Mouse (Mus musculus): ENCODE results near the gene Slc39a11. TPM values are rescaled to one million over a fixed set of nuclear protein-coding genes. Genes with fewer than 3 reads are reported as not detected.
A peak's percentile ranks its signal among the peaks of the same experiment; 100 is the strongest.

The Slc39a11 gene
- total and polyA plus RNA-seq, 2 experiments from 2014 or later, result 40.4 to 62.5 TPM

- H3K27me3 ChIP-seq (ENCODE audit: insufficient read depth, low read length), result no peaks in the 10 kb centered on the region
- no peaks in the 10 kb centered on the region for H3K36me3 ChIP-seq (ENCODE audit: insufficient read depth, low read length)
- no peaks in the 10 kb centered on the region for H3K9me3 ChIP-seq (ENCODE audit: low read length)
- H3K9ac ChIP-seq (replicated peaks; ENCODE audit: low read length, poor library complexity, severe bottlenecking), result no peak overlapping the region
- H3K27ac ChIP-seq (ENCODE audit: low read depth, low read length), result no peak overlapping the region
- no peak overlapping the region for H3K4me2 ChIP-seq (ENCODE audit: low read depth, low read length, poor library complexity, severe bottlenecking)
- TF ChIP-seq CTCF (IDR thresholded peaks at IDR 0.05), result no peak
- H3K4me1 ChIP-seq (ENCODE audit: insufficient read depth, low read length), result no peaks in the 10 kb centered on the region; the same call in 1 of the 2 replicates
- no peak overlapping the region for H3K4me3 ChIP-seq (ENCODE audit: low read depth, low read length)
- DNase-seq (ENCODE audit: low spot score) (no peak), ATAC-seq (ENCODE audit: low FRiP score) (no peak)
- 82% methylated on average over 4 of the region's 4 CpGs for WGBS
Observed at GRCm38 (mm10) chr11:113560150-113560549, 89.7 kb downstream of the Slc39a11 start.

DNA sequence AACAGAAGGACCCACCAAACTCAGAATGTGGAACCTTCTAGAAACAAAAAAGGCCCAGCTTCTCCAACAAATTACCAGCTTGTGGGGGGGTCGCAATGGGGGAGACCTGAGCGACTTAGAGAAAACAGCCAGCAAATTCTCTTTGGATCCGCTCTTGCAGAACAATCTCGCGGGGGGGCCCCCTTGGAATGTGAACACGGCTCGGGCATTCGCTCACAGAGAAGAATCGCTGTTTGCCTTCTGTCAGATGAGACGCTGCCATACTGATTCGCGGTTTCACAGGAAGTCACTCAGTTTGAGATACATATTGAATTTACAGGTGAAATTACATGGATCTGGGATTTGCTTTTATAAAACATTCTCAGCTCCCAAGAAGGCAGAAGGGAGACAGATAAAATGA, 91.4 kb downstream of the Slc39a11 start:
- no peak overlapping the region for H3K9ac ChIP-seq (replicated peaks; ENCODE audit: low read length, poor library complexity, severe bottlenecking)
- no peak overlapping the region for H3K4me3 ChIP-seq (ENCODE audit: low read depth, low read length)
- no peak overlapping the region for H3K27ac ChIP-seq (ENCODE audit: low read depth, low read length)
- H3K4me1 ChIP-seq (ENCODE audit: insufficient read depth, low read length), result no peaks in the 10 kb centered on the region
- H3K36me3 ChIP-seq (ENCODE audit: insufficient read depth, low read length), result no peaks in the 10 kb centered on the region
- ATAC-seq (ENCODE audit: low FRiP score), result no peak
- peak; percentile 37 for DNase-seq (ENCODE audit: low spot score)
- H3K4me2 ChIP-seq (ENCODE audit: low read depth, low read length, poor library complexity, severe bottlenecking), result no peak overlapping the region
- H3K9me3 ChIP-seq (ENCODE audit: low read length), result no peaks in the 10 kb centered on the region
- WGBS, result 45% methylated on average over 12 of the region's 12 CpGs
- H3K27me3 ChIP-seq (ENCODE audit: insufficient read depth, low read length), result no peaks in the 10 kb centered on the region
- no peak for TF ChIP-seq CTCF (IDR thresholded peaks at IDR 0.05)

DNA sequence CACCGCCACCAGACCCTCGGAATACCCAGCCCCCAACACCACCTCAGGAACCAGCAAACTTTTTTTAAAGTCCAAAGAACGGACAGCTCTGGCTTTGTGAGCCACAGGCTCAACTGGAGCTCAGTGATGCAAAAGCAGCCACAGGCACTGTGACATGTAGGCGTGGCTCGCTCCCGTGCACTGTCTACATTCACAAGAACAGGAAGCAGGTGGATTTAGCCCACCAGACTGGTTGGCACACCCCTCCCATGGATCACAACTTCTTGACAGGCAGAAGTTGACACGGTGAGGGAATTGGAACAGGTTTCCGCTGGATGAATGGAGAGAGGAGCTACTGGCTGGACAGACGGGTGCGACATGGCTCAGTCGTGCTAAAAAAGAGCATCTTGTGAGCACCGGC, 93.7 kb downstream of the Slc39a11 start:
- Histone ChIP-seq H3K9ac (replicated peaks; ENCODE audit: low read length, poor library complexity, severe bottlenecking) (no peak overlapping the region), H3K27me3 (ENCODE audit: insufficient read depth, low read length) (no peaks in the 10 kb centered on the region), H3K4me2 (ENCODE audit: low read depth, low read length, poor library complexity, severe bottlenecking) (no peak overlapping the region), H3K27ac (ENCODE audit: low read depth, low read length) (no peak overlapping the region), H3K36me3 (ENCODE audit: insufficient read depth, low read length) (no peaks in the 10 kb centered on the region), H3K4me3 (ENCODE audit: low read depth, low read length) (no peak overlapping the region), H3K9me3 (ENCODE audit: low read length) (no peaks in the 10 kb centered on the region), H3K4me1 (ENCODE audit: insufficient read depth, low read length) (peaks cover 12% of the 10 kb centered on the region)
- DNase-seq (ENCODE audit: low spot score), result no peak
- no peak for ATAC-seq (ENCODE audit: low FRiP score)
- 91% methylated on average over 12 of the region's 12 CpGs for WGBS
- no peak for TF ChIP-seq CTCF (IDR thresholded peaks at IDR 0.05)

- Histone ChIP-seq H3K4me3 (ENCODE audit: low read depth, low read length) (no peak overlapping the region), H3K36me3 (ENCODE audit: insufficient read depth, low read length) (no peaks in the 10 kb centered on the region), H3K27me3 (ENCODE audit: insufficient read depth, low read length) (no peaks in the 10 kb centered on the region), H3K4me2 (ENCODE audit: low read depth, low read length, poor library complexity, severe bottlenecking) (no peak overlapping the region), H3K4me1 (ENCODE audit: insufficient read depth, low read length) (peaks cover 12% of the 10 kb centered on the region), H3K9ac (replicated peaks; ENCODE audit: low read length, poor library complexity, severe bottlenecking) (no peak overlapping the region), H3K27ac (ENCODE audit: low read depth, low read length) (0 out of 2 replicates have a peak overlapping the region, but pooled peaks have one; percentile 40), H3K9me3 (ENCODE audit: low read length) (no peaks in the 10 kb centered on the region)
- 85% methylated on average over 7 of the region's 7 CpGs for WGBS
- DNase-seq (ENCODE audit: low spot score) (no peak), ATAC-seq (ENCODE audit: low FRiP score) (no peak)
- TF ChIP-seq CTCF (IDR thresholded peaks at IDR 0.05), result no peak
Observed at GRCm38 (mm10) chr11:113554701-113555360, 95.0 kb downstream of the Slc39a11 start.

DNA sequence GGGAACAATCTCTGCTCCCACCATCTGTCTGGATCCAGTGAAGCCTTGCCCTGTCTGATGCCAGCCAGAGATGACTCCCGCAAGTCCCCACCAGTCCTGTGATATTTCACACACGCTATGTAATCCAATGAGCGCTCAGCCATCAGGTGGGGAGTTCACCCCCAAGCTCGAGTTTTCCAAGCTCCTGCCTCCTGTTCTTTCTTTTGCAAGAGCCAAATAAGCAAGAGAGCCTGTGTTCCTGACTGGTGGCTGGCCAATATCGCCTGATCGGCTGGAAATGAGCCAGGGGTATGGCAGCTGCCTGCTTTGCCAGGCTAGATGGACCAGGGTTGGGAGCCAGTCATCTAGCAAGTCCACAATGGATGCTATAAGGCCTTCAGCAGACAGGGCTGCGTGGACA, 95.7 kb downstream of the Slc39a11 start:
- 68% methylated on average over 7 of the region's 7 CpGs for WGBS
- no peak for TF ChIP-seq CTCF (IDR thresholded peaks at IDR 0.05)

DNA sequence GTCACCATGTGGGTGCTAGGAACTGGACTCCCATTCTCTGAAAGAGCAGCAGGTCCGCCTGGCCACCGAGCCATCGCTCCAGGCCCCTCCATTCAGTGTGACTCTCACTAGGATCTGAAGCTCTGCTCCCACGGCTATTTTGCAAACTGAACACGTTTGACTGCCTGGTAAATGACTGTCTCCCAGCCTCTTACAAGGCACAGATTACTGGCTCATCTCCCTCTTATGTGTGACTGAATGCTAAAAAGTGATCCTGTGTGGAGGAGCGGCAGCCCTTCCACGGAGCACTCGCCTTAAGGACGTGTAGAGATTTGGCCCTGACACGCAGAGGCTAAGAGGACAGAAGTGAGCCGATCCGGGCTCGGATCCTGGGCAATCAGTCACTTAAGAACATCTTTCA, 96.3 kb downstream of the Slc39a11 start:
- WGBS, result 52% methylated on average over 13 of the region's 13 CpGs
- Histone ChIP-seq H3K27me3 (ENCODE audit: insufficient read depth, low read length) (no peaks in the 10 kb centered on the region), H3K9me3 (ENCODE audit: low read length) (no peaks in the 10 kb centered on the region), H3K4me3 (ENCODE audit: low read depth, low read length) (no peak overlapping the region), H3K27ac (ENCODE audit: low read depth, low read length) (peak overlapping the region; percentile 40), H3K4me2 (ENCODE audit: low read depth, low read length, poor library complexity, severe bottlenecking) (no peak overlapping the region), H3K9ac (replicated peaks; ENCODE audit: low read length, poor library complexity, severe bottlenecking) (no peak overlapping the region; the same call in 1 of the 2 replicates), H3K36me3 (ENCODE audit: insufficient read depth, low read length) (no peaks in the 10 kb centered on the region), H3K4me1 (ENCODE audit: insufficient read depth, low read length) (peaks cover 12% of the 10 kb centered on the region)
- ATAC-seq (ENCODE audit: low FRiP score), result no peak
- DNase-seq (ENCODE audit: low spot score), result peak; percentile 51
- TF ChIP-seq CTCF (IDR thresholded peaks at IDR 0.05), result no peak

More for the DNA sequence above, 95.7 kb downstream of the Slc39a11 start:
- no peak; the same call in 1 of the 2 replicates for ATAC-seq (ENCODE audit: low FRiP score)
- Histone ChIP-seq H3K4me2 (ENCODE audit: low read depth, low read length, poor library complexity, severe bottlenecking) (no peak overlapping the region), H3K27me3 (ENCODE audit: insufficient read depth, low read length) (no peaks in the 10 kb centered on the region), H3K9ac (replicated peaks; ENCODE audit: low read length, poor library complexity, severe bottlenecking) (no peak overlapping the region), H3K4me3 (ENCODE audit: low read depth, low read length) (no peak overlapping the region), H3K9me3 (ENCODE audit: low read length) (no peaks in the 10 kb centered on the region), H3K4me1 (ENCODE audit: insufficient read depth, low read length) (peaks cover 12% of the 10 kb centered on the region), H3K36me3 (ENCODE audit: insufficient read depth, low read length) (no peaks in the 10 kb centered on the region), H3K27ac (ENCODE audit: low read depth, low read length) (peak overlapping the region; percentile 40; the same call in 1 of the 2 replicates)
- peak; percentile 82 for DNase-seq (ENCODE audit: low spot score)

Measured in midbrain, postnatal 0 days (tissue).